Mouse (Mus musculus) heart, adult 2 months (tissue): ENCODE results near the gene Ubac2.

Source experiments
- CTCF ChIP-seq: fragments of 200-600 bp; IDR thresholded peaks from 2 replicates; pipeline ENCODE4 v1.8.1; 2022; ENCODE audit warnings: antibody characterized with exemption, mild to moderate bottlenecking, moderate library complexity
- EP300 ChIP-seq: fragments of 200-500 bp; IDR thresholded peaks from 2 replicates; pipeline ENCODE4 v1.6.1; 2011; ENCODE audit warnings: low read depth, low read length, control low read depth; ENCODE audit not compliant: insufficient read depth
- POLR2A ChIP-seq: fragments of 200-500 bp; IDR thresholded peaks from 2 replicates; pipeline ENCODE4 v1.6.1; 2011; ENCODE audit warnings: mild to moderate bottlenecking, low read depth, low read length, control low read depth; ENCODE audit not compliant: insufficient read depth

DNA sequence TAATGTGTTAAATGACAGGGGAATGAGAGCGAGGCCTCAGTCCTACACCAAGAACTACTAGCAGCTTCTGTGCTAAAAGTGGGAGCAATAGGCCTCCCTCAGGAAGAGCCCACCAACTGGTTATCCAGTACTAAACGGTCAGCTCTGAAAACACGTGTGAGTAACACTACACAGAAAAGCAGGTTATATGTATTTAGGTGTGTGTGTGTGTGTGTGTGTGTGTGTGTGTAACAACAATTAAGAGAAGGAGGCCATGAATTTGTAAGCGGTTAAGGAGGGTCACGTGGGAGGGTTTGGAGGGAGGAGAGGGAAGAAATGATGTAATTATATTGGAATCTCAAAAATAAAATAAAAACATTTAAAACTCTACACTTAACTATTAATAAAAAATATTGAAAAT lies 36.7 kb downstream of the Ubac2 start:
- TF ChIP-seq EP300 (no peak), CTCF (no peak), POLR2A (no peak)
